Mouse (Mus musculus): ENCODE measurements around the gene Lhx5.
A peak's percentile ranks its signal among the peaks of the same experiment; 100 is the strongest.

Lhx5 gene

GRCm38 (mm10) chr5:120433135-120433760 is 1.7 kb downstream of the Lhx5 start:
- no peak for DNase-seq

DNA sequence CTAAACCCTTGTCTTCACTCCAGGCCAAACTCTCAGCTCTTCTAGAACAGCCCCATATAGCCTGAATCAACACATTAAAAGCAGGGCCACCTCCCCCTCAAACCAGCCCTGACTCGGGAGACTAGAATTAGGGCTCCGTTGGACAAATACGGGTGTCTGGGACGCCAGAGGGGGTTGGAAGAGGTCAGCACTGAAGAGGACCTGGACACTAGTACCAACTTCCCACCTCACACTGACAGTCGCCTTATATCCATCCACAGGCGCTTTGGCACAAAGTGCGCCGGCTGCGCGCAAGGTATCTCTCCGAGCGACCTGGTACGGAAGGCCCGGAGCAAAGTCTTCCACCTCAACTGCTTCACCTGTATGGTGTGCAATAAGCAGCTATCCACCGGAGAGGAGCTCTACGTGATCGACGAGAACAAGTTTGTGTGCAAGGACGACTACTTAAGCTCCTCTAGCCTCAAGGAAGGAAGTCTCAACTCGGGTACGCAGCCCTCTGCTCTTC is 2.8 kb downstream of the Lhx5 start:
- no peak for DNase-seq

DNA sequence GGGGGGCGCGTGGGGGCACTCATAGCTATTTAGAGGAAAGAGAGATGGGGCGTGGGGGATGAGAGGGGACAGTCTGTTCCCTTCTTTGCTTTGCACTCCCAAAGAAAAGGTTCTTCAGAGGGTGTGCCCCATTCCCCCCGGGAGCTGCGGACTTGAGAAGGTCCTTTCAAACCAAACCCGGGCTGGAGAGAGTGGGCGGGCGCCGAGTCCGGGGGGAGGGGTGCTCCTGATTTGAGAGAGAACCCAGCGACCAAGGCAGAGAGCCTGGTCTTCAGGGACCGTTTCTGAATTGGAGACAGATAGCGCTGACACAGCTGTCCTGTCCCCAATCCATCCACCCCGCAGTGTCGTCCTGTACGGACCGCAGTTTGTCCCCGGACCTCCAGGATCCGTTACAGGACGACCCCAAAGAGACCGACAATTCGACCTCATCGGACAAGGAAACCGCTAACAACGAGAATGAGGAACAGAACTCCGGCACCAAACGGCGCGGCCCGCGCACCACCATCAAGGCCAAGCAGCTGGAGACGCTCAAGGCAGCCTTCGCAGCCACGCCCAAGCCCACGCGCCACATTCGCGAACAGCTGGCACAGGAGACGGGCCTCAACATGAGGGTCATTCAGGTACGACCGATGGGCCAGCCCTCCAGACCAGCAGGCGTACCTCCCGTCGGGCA is 3.6 kb downstream of the Lhx5 start:
- DNase-seq: no peak

- no peak for DNase-seq
Measured at GRCm38 (mm10) chr5:120435731-120436501, 4.4 kb downstream of the Lhx5 start.

- DNase-seq: no peak
Measured at GRCm38 (mm10) chr5:120436885-120437495, 5.5 kb downstream of the Lhx5 start.

DNA sequence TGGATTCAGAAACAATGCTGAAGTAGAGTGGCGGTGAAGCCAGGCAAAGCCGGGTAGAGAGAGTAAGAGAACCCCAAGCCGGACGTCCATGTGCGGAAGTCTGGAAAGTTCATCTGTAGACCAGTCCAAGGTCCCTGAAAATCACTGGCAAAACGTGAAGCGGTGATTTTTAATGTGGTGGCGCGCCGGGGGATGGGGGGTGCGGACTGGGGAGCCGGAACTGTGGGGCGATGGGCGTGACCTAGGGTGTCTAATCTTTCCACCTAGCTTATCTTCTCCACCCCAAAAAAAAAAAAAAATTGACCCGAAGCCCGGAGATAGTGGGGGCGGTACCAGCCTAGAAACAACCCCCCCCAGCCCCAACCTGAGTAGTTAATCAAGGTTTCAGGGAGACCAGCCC is 6.0 kb downstream of the Lhx5 start:
- no peak for DNase-seq

- no peak for DNase-seq
Measured at GRCm38 (mm10) chr5:120437986-120438385, 6.5 kb downstream of the Lhx5 start.

GRCm38 (mm10) chr5:120438469-120438868 is 7.0 kb downstream of the Lhx5 start:
- no peak for DNase-seq

- DNase-seq: no peak
Measured at GRCm38 (mm10) chr5:120438991-120439710, 7.7 kb downstream of the Lhx5 start.

- DNase-seq: no peak
Measured at GRCm38 (mm10) chr5:120439887-120440670, 8.6 kb downstream of the Lhx5 start.

GRCm38 (mm10) chr5:120440733-120441132 is 9.2 kb downstream of the Lhx5 start:
- peak; percentile 86 to 87 for DNase-seq

DNA sequence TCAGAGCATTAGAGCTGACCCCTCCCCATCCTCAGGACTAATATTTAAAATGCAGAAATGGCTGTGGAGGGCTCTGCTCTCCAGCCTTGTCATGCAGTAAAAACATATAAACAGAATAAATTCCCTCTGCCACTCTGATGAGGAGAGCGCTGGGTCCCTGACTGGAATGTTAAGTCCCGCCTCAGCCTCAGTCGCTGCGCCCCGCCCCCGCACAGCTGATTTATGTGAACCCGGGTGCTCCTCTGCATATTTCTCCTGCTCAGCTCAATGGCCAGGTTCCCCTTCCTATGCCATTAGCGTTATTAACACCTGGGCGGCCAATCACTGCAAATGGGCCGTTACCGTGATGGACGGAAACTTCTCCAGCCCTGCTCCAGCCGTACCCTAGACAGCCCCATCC is 15.8 kb downstream of the Lhx5 start:
- DNase-seq: no peak

DNA sequence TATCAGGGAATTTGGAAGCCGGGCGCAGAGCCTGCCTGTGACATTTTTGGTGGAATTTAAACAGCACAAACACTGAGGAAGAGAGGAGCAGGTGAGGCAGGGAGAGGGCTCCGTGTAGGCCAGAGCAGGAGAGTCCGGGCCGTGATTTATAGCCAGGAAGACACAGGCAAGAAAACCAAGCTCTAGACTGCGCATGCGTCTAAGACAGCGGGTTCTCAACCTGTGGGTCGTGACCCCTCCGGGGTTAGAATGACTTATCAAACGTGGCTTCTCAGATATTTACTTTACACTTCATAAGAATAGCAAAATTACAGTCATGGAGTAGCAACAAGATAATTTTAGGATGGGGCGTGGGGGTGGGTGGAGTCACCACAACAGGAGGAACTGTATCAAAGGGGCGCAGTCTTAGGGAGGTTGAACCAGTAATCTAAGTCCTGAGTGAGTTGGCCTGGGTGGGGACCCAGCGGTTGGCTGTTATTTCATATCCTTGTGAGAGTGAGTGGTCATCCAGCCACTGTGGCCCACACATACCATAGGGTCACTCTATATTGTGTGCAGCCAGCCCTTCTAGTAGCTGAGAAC is 23.3 kb downstream of the Lhx5 start:
- no peak for DNase-seq

GRCm38 (mm10) chr5:120456253-120456652 is 24.8 kb downstream of the Lhx5 start:
- DNase-seq: no peak

DNA sequence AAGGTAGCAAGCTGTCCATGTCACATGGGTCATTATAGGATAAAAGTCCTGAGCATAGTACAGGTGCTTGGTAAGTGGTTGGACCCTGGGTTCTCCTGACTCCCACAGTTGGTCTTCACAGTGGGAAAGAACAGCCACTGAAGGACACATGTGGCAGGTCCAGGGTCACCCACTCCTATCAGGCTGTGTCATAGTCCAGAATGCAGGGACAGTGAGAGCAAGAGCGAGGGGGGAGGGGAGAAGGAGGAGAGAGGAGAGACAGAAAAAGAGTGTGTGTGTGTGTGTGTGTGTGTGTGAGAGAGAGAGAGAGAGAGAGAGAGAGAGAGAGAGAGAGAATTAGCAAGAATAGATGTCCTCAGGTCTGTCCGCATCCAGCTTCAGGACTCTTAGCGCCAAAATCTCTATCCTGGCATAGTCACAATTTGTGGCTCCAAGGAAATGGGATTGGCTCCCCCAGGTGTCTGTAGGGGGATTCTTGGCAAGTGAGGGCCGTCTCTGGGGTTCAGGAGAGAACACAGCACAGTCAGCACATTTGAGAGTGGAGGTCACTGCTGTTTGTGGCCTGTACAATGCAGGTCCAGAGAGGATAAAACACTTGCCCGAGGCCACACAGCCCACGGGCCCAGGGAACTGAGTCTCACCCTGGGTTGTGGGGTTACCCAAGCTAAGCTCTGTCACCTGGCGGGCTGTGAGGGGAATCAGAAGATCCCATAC is 25.5 kb downstream of the Lhx5 start:
- no peak for DNase-seq

DNA sequence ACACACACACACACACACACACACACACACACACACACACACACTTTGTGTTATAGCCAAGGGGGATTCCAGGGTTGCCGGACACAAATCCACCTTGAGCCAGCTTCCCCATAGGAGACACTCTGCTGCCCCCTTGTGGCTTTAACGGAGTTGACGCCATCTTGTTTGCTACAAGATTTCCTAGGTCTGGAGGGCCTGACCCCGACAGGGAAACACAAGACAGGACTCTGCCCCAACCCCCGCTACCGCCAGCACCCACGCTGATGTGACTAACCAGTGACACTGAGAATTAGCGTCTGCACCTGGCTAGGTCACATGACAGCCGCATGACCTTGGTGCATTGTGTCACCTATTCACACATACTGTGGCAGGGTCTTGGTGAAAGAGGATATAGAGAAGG is 26.1 kb downstream of the Lhx5 start:
- DNase-seq: peak; percentile 70

DNA sequence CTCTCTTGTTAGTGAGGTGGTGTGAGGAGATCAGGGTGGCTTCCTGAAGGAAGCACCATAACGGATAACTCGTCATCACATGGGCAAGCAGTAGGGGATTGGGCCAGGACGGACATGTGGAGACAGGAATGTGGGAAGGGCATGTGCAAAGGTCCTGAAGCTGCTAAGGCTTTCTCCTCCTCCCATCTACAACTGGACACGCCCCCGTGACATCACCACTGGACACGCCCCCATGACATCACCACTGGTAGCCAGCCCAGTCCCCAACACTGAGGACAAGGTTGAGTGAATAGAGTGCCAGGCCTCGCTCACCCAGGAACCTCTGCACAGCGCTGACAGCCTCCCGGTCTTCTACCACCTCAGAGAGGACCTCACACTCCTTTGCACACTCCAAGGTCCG is 27.6 kb downstream of the Lhx5 start:
- no peak for DNase-seq

DNA sequence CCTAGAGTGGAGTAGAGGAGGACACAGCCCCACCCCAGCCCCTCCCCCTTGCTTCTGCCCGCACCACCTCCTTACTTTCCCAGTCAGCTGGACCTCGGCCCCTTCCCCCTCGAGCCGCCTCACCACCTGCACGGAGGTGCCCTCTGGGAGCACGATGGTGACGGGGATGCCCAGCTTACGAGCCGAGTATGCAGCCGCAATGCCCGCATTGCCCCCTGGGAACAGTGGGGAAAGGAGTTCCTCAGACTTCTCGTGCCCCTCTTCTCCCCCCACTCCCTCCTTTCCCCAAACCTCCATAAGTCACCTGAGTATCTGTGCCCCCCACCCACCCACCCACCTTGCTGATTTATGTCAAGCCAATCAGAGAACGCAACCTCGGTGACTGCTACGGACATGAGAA is 30.4 kb downstream of the Lhx5 start:
- no peak for DNase-seq

GRCm38 (mm10) chr5:120464321-120464720 is 32.8 kb downstream of the Lhx5 start:
- peak; percentile 44 to 49 for DNase-seq

- peak; percentile 84 to 86 for DNase-seq
Measured at GRCm38 (mm10) chr5:120465062-120465461, 33.6 kb downstream of the Lhx5 start.

- no peak for DNase-seq
Measured at GRCm38 (mm10) chr5:120465860-120466259, 34.4 kb downstream of the Lhx5 start.
